Comparison of ENCODE assay signal across 8 mouse cellular contexts in the genomic region with DNA sequence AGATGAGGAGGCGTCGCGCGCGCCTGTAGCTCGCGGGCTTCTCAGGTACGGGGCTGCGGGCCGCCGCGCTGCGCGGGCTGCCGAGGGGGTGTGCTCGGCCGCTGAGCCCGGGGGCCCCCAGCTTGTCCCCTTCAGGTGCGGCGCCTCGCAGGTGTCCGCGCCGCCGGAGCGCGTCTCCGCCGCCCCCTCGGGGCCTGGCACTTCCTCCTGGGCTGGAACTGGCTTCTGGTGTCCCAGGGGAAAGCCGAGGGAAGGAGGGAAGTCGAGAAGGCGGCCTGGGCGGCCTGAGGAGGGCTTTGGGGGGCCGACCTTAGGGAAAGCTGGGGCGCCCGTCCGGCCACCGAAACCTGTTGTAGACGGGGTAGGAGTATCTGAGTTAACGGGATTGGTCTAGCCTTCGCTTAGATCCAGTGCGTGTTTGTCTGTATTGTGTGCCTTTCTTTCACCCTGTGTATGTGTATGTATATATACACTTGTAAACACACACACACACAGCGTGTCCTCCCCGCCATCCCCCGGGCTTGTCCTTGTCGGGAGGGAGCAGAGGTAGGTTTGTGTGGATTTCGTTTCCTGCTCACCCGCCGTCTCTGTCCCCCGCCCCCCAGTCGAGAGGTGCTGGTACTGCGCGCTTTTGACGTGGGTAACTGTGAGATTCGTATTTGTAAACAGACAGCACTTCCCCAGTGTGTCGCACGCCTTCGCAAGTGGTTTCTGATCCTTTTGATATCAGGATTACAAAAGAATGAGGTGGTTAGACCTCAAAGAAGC. TPM values are rescaled to one million over a fixed set of nuclear protein-coding genes. Genes with fewer than 3 reads are reported as not detected.
DNase-seq lines count a peak whose midpoint lies in the region; ATAC-seq lines count a peak whose summit lies in the region.

No protein-coding gene starts in this region.

- H3K4me1 ChIP-seq in embryonic facial prominence, embryonic 10.5 days = peaks cover 31% of the 10 kb centered on the region
- H3K4me1 ChIP-seq in limb, embryonic 11.5 days (ENCODE audit: control insufficient read depth, insufficient read depth, low read length) = peaks cover 7% of the 10 kb centered on the region
- peaks cover 20% of the 10 kb centered on the region for H3K4me1 ChIP-seq in midbrain, embryonic 13.5 days (replicated peaks)

- H3K36me3 ChIP-seq in embryonic facial prominence, embryonic 10.5 days (replicated peaks) = peaks cover 21% of the 10 kb centered on the region
- peaks cover 2% of the 10 kb centered on the region; the same call in 1 of the 2 replicates for H3K36me3 ChIP-seq in limb, embryonic 11.5 days (ENCODE audit: control insufficient read depth, insufficient read depth, low read length)
- H3K36me3 ChIP-seq in midbrain, embryonic 13.5 days = 0 out of 2 replicates have a peak, but pooled peaks cover 4% of the 10 kb centered on the region

- H3K4me3 ChIP-seq in embryonic facial prominence, embryonic 10.5 days = peak overlapping the region; percentile 97
- peak overlapping the region; percentile 98 for H3K4me3 ChIP-seq in limb, embryonic 11.5 days (ENCODE audit: low read depth, low read length)
- peak overlapping the region; percentile 99 for H3K4me3 ChIP-seq in midbrain, embryonic 13.5 days (replicated peaks)

- peak overlapping the region; percentile 99 for H3K27ac ChIP-seq in embryonic facial prominence, embryonic 10.5 days (replicated peaks)
- peak overlapping the region; percentile 99 for H3K27ac ChIP-seq in limb, embryonic 11.5 days (replicated peaks; ENCODE audit: low read depth, low read length)
- peak overlapping the region; percentile 99 for H3K27ac ChIP-seq in midbrain, embryonic 13.5 days

- peak; percentile 70 for DNase-seq in 3134 (ENCODE audit: extremely low read depth, insufficient read length, low spot score)
- peak; percentile 86 for DNase-seq in adrenal gland, postnatal 14 days
- peak; percentile 76 for DNase-seq in embryonic facial prominence, embryonic 10.5 days (ENCODE audit: low spot score)
- peak; percentile 97 for DNase-seq in heart, adult 11 months
- DNase-seq in kidney, adult 18-20 months = peak; percentile 66
- DNase-seq in limb, embryonic 11.5 days (ENCODE audit: low spot score) = peak; percentile 75
- peak; percentile 64 for DNase-seq in spleen, adult 12 weeks (ENCODE audit: low spot score)

- H3K4me2 ChIP-seq in limb, embryonic 11.5 days (ENCODE audit: low read depth, severe bottlenecking) = peak overlapping the region; percentile 86
- peak overlapping the region; percentile 78 for H3K4me2 ChIP-seq in midbrain, embryonic 13.5 days (replicated peaks)

- ATAC-seq in limb, embryonic 11.5 days (ENCODE audit: insufficient number of reproducible peaks, low FRiP score, low TSS enrichment, low read depth) = peak; percentile 41
- ATAC-seq in midbrain, embryonic 13.5 days = peak; percentile 72

- WGBS in embryonic facial prominence, embryonic 10.5 days = under 1% methylated on average over 59 of the region's 59 CpGs
- WGBS in limb, embryonic 11.5 days = 0% methylated on average over 57 of the region's 59 CpGs
- WGBS in midbrain, embryonic 13.5 days = under 1% methylated on average over 59 of the region's 59 CpGs

- peaks cover 5% of the 10 kb centered on the region; the same call in 1 of the 2 replicates for H3K9me3 ChIP-seq in embryonic facial prominence, embryonic 10.5 days
- no peaks in the 10 kb centered on the region for H3K9me3 ChIP-seq in limb, embryonic 11.5 days (ENCODE audit: control insufficient read depth, low read length)
- no peaks in the 10 kb centered on the region for H3K9me3 ChIP-seq in midbrain, embryonic 13.5 days

- H3K27me3 ChIP-seq in embryonic facial prominence, embryonic 10.5 days (replicated peaks; ENCODE audit: low read depth, poor library complexity, severe bottlenecking) = no peaks in the 10 kb centered on the region
- H3K27me3 ChIP-seq in limb, embryonic 11.5 days (ENCODE audit: control insufficient read depth, insufficient read depth, low read length) = no peaks in the 10 kb centered on the region
- no peaks in the 10 kb centered on the region for H3K27me3 ChIP-seq in midbrain, embryonic 13.5 days

- H3K9ac ChIP-seq in limb, embryonic 11.5 days (ENCODE audit: low read length) = peak overlapping the region; percentile 99
- peak overlapping the region; percentile 99 for H3K9ac ChIP-seq in midbrain, embryonic 13.5 days (replicated peaks)

RNA-seq across cellular contexts. Expression of gene Tut4, which starts 1.1 kb away (rescaled TPM):
- total RNA-seq in adrenal gland, postnatal 14 days (2021) = 43.4 and 51.2 TPM in 2 replicates
- 103 and 106 TPM in 2 replicates for polyA plus RNA-seq in embryonic facial prominence, embryonic 10.5 days (2016; fragmentation: Nextera tagmentation; extraction: Ambion mirVana)
- polyA plus RNA-seq in limb, embryonic 11.5 days (2014; fragmentation: Nextera tagmentation; extraction: Ambion mirVana) = 124 and 125 TPM in 2 replicates
- polyA plus RNA-seq in midbrain, embryonic 13.5 days (2015; fragmentation: Nextera tagmentation; extraction: Ambion mirVana) = 92.4 and 97.6 TPM in 2 replicates

RNA-seq across cellular contexts. Expression of gene Gpx7, which starts 53.6 kb away (rescaled TPM):
- 13.6 and 13.9 TPM in 2 replicates for total RNA-seq in adrenal gland, postnatal 14 days (2021)
- polyA plus RNA-seq in embryonic facial prominence, embryonic 10.5 days (2016; fragmentation: Nextera tagmentation; extraction: Ambion mirVana) = 39.7 and 40.1 TPM in 2 replicates
- 51.7 and 53.6 TPM in 2 replicates for polyA plus RNA-seq in limb, embryonic 11.5 days (2014; fragmentation: Nextera tagmentation; extraction: Ambion mirVana)
- 24.7 and 26.2 TPM in 2 replicates for polyA plus RNA-seq in midbrain, embryonic 13.5 days (2015; fragmentation: Nextera tagmentation; extraction: Ambion mirVana)

Comparison
In these comparisons a context has a peak if more than half of its experiments do, and no peak if none do; other contexts are left out.
1. Peak in every context shown above with its lines: DNase-seq, ATAC-seq, H3K4me3 ChIP-seq and H3K27ac ChIP-seq.